Mouse (Mus musculus) cortical plate, adult 2 months (tissue): ENCODE measurements at regions not wholly inside any gene's neighbourhood (a gene's known extent, or its start where the extent isn't known, plus 50 kb on each side); places are given as distances from the start of the nearest gene placed in this dataset.

Experiments used
- CTCF ChIP-seq: fragments of 200-500 bp; IDR thresholded peaks from 2 replicates; pipeline ENCODE4 v1.5.1; 2011; ENCODE audit warnings: mild to moderate bottlenecking, control low read depth, low read length; ENCODE audit not compliant: insufficient read depth; ENCODE audit errors: extremely low read depth
- POLR2A ChIP-seq: fragments of 200-500 bp; IDR thresholded peaks from 2 replicates; pipeline ENCODE4 v1.6.1; 2011; ENCODE audit warnings: mild to moderate bottlenecking, low read length, control low read depth; ENCODE audit not compliant: insufficient read depth; ENCODE audit errors: extremely low read depth

GRCm38 (mm10) chr5:149926786-149927185 is 91.7 kb upstream of the Rxfp2 start:
- TF ChIP-seq CTCF: no peak
- TF ChIP-seq POLR2A: no peak
